Mouse (Mus musculus): ENCODE measurements at regions not wholly inside any gene's neighbourhood (a gene's known extent, or its start where the extent isn't known, plus 50 kb on each side); places are given as distances from the start of the nearest gene placed in this dataset.

DNA sequence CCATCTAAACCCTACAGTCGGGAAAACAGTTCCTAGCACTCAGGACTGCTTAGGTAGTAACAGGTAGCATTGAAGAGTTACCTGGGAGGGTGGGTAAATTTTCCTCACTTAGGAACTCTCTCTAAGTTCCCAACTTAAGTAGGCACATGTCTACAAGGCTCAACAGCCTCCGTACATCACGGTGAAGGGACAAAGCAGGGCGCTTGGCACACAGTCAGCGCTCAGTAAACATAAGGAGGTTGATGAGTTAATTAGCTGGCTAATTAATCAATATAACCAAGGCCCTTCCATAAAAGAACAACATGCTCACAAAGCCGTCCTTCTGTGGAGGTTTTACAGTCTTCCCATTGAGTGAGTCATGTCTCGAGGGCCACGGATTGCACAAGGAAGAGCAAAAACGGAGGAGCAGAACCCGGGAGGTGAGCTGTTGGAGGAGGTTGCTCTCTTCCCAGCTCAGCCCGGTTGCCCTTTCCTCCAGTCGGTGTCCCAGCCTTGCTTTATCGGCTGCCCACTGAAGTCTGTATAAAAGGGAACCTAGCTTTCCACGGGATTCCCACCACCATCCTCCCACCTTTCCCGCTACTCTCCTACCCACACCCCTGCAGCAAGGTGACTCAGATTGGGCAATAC is 180.2 kb downstream of the Ly86 start:
- no peak for DNase-seq (ENCODE audit: extremely low read depth)
- H3K9ac ChIP-seq (ENCODE audit: insufficient read depth, low read depth): no peak overlapping the region
- in situ Hi-C loops (cut with MboI; ENCODE audit: low pct_ligation_motif_present, low pct_unique_long_range_greater_than_20kb, low sequenced_read_pairs) (loop anchor here (25.0 kb wide), 1 partner anchor 437 kb away; no protein-coding TSS in a partner anchor), dilution Hi-C loops (cut with MboI; ENCODE audit: extremely low pct_ligation_motif_present, extremely low pct_unique_long_range_greater_than_20kb, low sequenced_read_pairs) (no loop called here)
- no peaks in the 10 kb centered on the region for H3K4me1 ChIP-seq (ENCODE audit: control insufficient read depth in 1 of 2, insufficient read depth in 2 of 2)
- H3K27ac ChIP-seq (ENCODE audit: insufficient read depth, low read depth): no peak overlapping the region
- TF ChIP-seq NRF1 (IDR thresholded peaks at IDR 0.05; ENCODE audit: low read depth, low read length): no peak
- TF ChIP-seq ETS1 (conservative IDR thresholded peaks at IDR 0.05; ENCODE audit: low read depth, low read length): no peak
- TF ChIP-seq CHD2 (IDR thresholded peaks at IDR 0.05; ENCODE audit: low read length): no peak
- TF ChIP-seq SMC3 (IDR thresholded peaks at IDR 0.05; ENCODE audit: low read depth, low read length): no peak
- no peak for TF ChIP-seq ZC3H11A (IDR thresholded peaks at IDR 0.05; ENCODE audit: low read depth, low read length)
- no peak for TF ChIP-seq USF2 (conservative IDR thresholded peaks at IDR 0.05; ENCODE audit: low read depth, low read length)
- TF ChIP-seq USF1 (IDR thresholded peaks at IDR 0.05; ENCODE audit: low read depth, low read length): no peak
- no peaks in the 10 kb centered on the region for H3K9me3 ChIP-seq (replicated peaks; ENCODE audit: low read length)
- no peaks in the 10 kb centered on the region for H3K27me3 ChIP-seq (replicated peaks)
- no peaks in the 10 kb centered on the region for H3K36me3 ChIP-seq (replicated peaks in 1 of 2; ENCODE audit: control insufficient read depth in 1 of 2, insufficient read depth in 1 of 2, low read length in 1 of 2)
- H3K4me3 ChIP-seq (replicated peaks in 1 of 3; ENCODE audit: low read depth in 2 of 3, low read length in 2 of 3, poor library complexity in 1 of 3): no peak overlapping the region
- no peaks in the 10 kb centered on the region for H3K79me2 ChIP-seq (replicated peaks; ENCODE audit: control insufficient read depth, extremely low read depth, insufficient read depth, poor library complexity, severe bottlenecking)
- no peak overlapping the region for H3K4me2 ChIP-seq (ENCODE audit: insufficient read depth, low read depth, poor library complexity, severe bottlenecking)

DNA sequence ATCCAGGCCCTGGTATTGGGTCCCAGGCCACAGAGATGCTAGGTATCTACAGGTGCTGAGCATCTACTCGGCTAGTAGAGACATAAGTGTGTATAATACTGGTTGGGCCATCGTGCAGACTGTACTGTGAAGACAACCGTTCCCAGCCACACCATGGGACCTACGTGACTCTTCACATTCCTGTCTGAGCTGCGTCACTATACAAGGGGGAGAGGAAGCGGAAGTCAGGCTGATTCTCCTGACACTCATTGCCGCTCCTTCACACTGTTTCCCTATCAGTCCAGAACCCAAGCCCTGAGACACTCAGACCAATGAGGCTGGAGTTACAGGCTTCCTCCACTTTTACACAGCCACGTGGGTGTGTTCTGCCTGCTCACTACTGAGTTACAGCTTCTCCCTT is 181.1 kb downstream of the Ly86 start:
- no peaks in the 10 kb centered on the region for H3K79me2 ChIP-seq (replicated peaks; ENCODE audit: control insufficient read depth, extremely low read depth, insufficient read depth, poor library complexity, severe bottlenecking)
- DNase-seq (ENCODE audit: extremely low read depth): no peak
- no peaks in the 10 kb centered on the region for H3K4me1 ChIP-seq (ENCODE audit: control insufficient read depth in 1 of 2, insufficient read depth in 2 of 2)
- H3K4me2 ChIP-seq (ENCODE audit: insufficient read depth, low read depth, poor library complexity, severe bottlenecking): no peak overlapping the region
- in situ Hi-C loops (cut with MboI; ENCODE audit: low pct_ligation_motif_present, low pct_unique_long_range_greater_than_20kb, low sequenced_read_pairs): loop anchor here (25.0 kb wide), 1 partner anchor 436 kb away; no protein-coding TSS in a partner anchor
- no peaks in the 10 kb centered on the region for H3K27me3 ChIP-seq (replicated peaks)
- no peaks in the 10 kb centered on the region for H3K36me3 ChIP-seq (replicated peaks in 1 of 2; ENCODE audit: control insufficient read depth in 1 of 2, insufficient read depth in 1 of 2, low read length in 1 of 2)
- no peak overlapping the region for H3K4me3 ChIP-seq (replicated peaks in 1 of 3; ENCODE audit: low read depth in 2 of 3, low read length in 2 of 3, poor library complexity in 1 of 3)
- no peak overlapping the region for H3K9ac ChIP-seq (ENCODE audit: insufficient read depth, low read depth)
- no peaks in the 10 kb centered on the region for H3K9me3 ChIP-seq (replicated peaks; ENCODE audit: low read length)
- no peak for TF ChIP-seq E2F4 (IDR thresholded peaks at IDR 0.05; ENCODE audit: insufficient replicate concordance, low read depth, low read length)
- TF ChIP-seq EP300 (IDR thresholded peaks at IDR 0.05; ENCODE audit: low read length): no peak
- no peak for TF ChIP-seq MAZ (IDR thresholded peaks at IDR 0.05; ENCODE audit: low read depth, low read length)
- TF ChIP-seq GABPA (IDR thresholded peaks at IDR 0.05; ENCODE audit: insufficient replicate concordance, low read depth, low read length): no peak
- no peak for TF ChIP-seq MEF2A (IDR thresholded peaks at IDR 0.05; ENCODE audit: borderline replicate concordance, low read depth, low read length)
- no peak for TF ChIP-seq NELFE (IDR thresholded peaks at IDR 0.05; ENCODE audit: low read depth, low read length)
- no peak for TF ChIP-seq JUN (IDR thresholded peaks at IDR 0.05; ENCODE audit: insufficient read depth, low read depth, low read length)
- no peak for TF ChIP-seq POLR2AphosphoS2 (IDR thresholded peaks at IDR 0.05; ENCODE audit: low read depth, low read length)
- TF ChIP-seq POLR2A (IDR thresholded peaks at IDR 0.05; ENCODE audit: low read depth, low read length): no peak
- TF ChIP-seq UBTF (IDR thresholded peaks at IDR 0.05; ENCODE audit: low read depth, low read length): no peak
- TF ChIP-seq MXI1 (IDR thresholded peaks at IDR 0.05; ENCODE audit: low read depth, low read length): no peak
- TF ChIP-seq BHLHE40 (IDR thresholded peaks at IDR 0.05; ENCODE audit: low read depth, low read length): no peak
- dilution Hi-C loops (cut with MboI; ENCODE audit: extremely low pct_ligation_motif_present, extremely low pct_unique_long_range_greater_than_20kb, low sequenced_read_pairs): no loop called here
- no peak overlapping the region for H3K27ac ChIP-seq (ENCODE audit: insufficient read depth, low read depth)
